Mouse (Mus musculus): ENCODE measurements around the gene Gm28551. TPM values are rescaled to one million over a fixed set of nuclear protein-coding genes. Genes with fewer than 3 reads are reported as not detected.
"Not testable (repeated sequence)": the region's sequence is repeated elsewhere in the genome, so short reads cannot be mapped to it uniquely, and the experiment has no call there.

Gm28551 gene
- total and polyA plus RNA-seq, 3 experiments, result 0.46 TPM; not detected in 2

DNA sequence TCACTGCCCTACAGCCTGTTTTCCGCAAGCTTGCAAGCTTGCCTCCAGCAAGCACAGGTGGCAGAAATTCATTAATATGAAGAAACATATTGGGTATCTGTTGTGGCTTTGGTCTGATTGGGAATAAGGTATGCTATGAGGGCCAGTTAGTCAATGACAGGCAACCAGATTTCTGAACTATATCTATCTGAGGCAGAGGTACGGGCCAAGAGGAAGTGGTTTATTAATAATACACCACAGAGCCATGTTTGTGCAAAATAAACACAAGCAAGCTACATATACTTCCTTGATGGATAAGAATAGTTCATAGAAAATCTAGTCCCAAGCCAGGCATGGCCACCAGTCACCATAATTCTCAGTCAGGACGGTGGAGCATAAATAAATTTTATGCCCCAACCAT lies 25.3 kb upstream of the Gm28551 start:
- H3K4me3 ChIP-seq (ENCODE audit: control insufficient read depth in 1 of 2, insufficient read depth in 1 of 2, low read depth in 2 of 2, low read length in 2 of 2), result no peak overlapping the region
- H3K9me3 ChIP-seq (replicated peaks; ENCODE audit: insufficient read depth, low read length), result no peaks in the 10 kb centered on the region
- TF ChIP-seq CHD2 (IDR thresholded peaks at IDR 0.05; ENCODE audit: low read length), result no peak
- no peak for TF ChIP-seq RAD21 (IDR thresholded peaks at IDR 0.05; ENCODE audit: low read depth, low read length)
- TF ChIP-seq SIN3A (IDR thresholded peaks at IDR 0.05; ENCODE audit: low read length), result no peak
- no peak for TF ChIP-seq TAL1 (IDR thresholded peaks at IDR 0.05; ENCODE audit: low read length)
- no peak for TF ChIP-seq USF1 (IDR thresholded peaks at IDR 0.05; ENCODE audit: low read depth, low read length)
- TF ChIP-seq POLR2AphosphoS2 (IDR thresholded peaks at IDR 0.05; ENCODE audit: low read length), result no peak
- TF ChIP-seq CHD1 (IDR thresholded peaks at IDR 0.05; ENCODE audit: low read depth, low read length), result no peak
- H3K9ac ChIP-seq (ENCODE audit: control insufficient read depth, low read depth, low read length, poor library complexity, severe bottlenecking), result no peak overlapping the region
- H3K36me3 ChIP-seq (ENCODE audit: control insufficient read depth in 1 of 2, insufficient read depth in 2 of 2, low read length in 2 of 2), result no peaks in the 10 kb centered on the region
- no peaks in the 10 kb centered on the region for H3K4me1 ChIP-seq (ENCODE audit: control insufficient read depth in 1 of 2, insufficient read depth in 2 of 2, low read length in 2 of 2)
- no peaks in the 10 kb centered on the region for H3K27me3 ChIP-seq (ENCODE audit: control insufficient read depth in 1 of 2, insufficient read depth in 2 of 2, low read length in 2 of 2)
- H3K27ac ChIP-seq (ENCODE audit: control insufficient read depth, low read depth, low read length), result no peak overlapping the region
- DNase-seq (ENCODE audit: low read depth, low spot score), result no peak
- H3K79me2 ChIP-seq (ENCODE audit: control insufficient read depth, insufficient read depth, low read length, poor library complexity), result no peaks in the 10 kb centered on the region

DNA sequence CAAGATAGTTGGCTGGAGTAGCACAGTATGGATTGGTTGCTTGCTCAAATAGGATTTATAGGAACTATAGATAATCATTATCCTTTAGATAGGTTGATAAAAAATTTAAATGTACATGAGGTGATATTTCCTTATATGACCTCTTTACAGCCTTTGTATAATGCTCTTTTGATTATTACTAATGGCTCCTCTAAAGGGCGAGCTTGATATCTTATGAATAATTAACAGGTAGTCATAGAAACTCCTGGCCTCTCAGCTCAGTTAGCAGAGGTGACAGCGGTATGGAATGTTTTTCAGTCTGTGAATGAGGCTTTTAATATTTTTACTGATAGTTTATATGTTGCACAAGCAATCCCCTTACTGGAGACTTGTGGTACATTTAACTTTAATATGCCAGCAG lies 23.5 kb upstream of the Gm28551 start:
- not testable (repeated sequence) for H3K27ac ChIP-seq (ENCODE audit: control insufficient read depth, low read depth, low read length); H3K79me2 ChIP-seq (ENCODE audit: control insufficient read depth, insufficient read depth, low read length, poor library complexity); H3K27me3 ChIP-seq (ENCODE audit: control insufficient read depth in 1 of 2, insufficient read depth in 2 of 2, low read length in 2 of 2); DNase-seq (ENCODE audit: low read depth, low spot score); H3K36me3 ChIP-seq (ENCODE audit: control insufficient read depth in 1 of 2, insufficient read depth in 2 of 2, low read length in 2 of 2); H3K4me3 ChIP-seq (ENCODE audit: control insufficient read depth in 1 of 2, insufficient read depth in 1 of 2, low read depth in 2 of 2, low read length in 2 of 2); H3K4me1 ChIP-seq (ENCODE audit: control insufficient read depth in 1 of 2, insufficient read depth in 2 of 2, low read length in 2 of 2); H3K9ac ChIP-seq (ENCODE audit: control insufficient read depth, low read depth, low read length, poor library complexity, severe bottlenecking); H3K9me3 ChIP-seq (replicated peaks; ENCODE audit: insufficient read depth, low read length)

DNA sequence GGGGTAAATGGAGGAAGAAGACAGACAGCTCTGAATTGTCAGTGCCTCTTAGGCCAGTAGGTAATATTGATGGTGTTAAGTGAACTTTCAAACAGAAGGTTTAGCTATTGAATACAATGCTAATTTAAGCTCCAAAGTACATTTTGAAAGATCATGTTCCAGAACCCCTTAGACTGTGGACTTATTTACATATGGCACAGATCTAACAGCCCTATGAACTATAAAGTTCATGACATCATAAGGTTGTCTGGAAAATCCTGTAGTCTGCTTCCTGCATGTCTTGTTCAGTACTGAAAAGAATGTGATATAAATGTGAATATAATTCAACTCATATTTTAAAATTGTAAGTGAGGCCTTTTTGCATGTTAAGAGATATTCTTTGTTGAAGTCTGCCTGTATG lies 6.5 kb upstream of the Gm28551 start:
- Histone ChIP-seq H3K4me1 (ENCODE audit: control insufficient read depth in 1 of 2, insufficient read depth in 2 of 2, low read length in 2 of 2) (no peaks in the 10 kb centered on the region), H3K4me3 (ENCODE audit: control insufficient read depth in 1 of 2, insufficient read depth in 1 of 2, low read depth in 2 of 2, low read length in 2 of 2) (no peak overlapping the region), H3K9ac (ENCODE audit: control insufficient read depth, low read depth, low read length, poor library complexity, severe bottlenecking) (no peak overlapping the region), H3K79me2 (ENCODE audit: control insufficient read depth, insufficient read depth, low read length, poor library complexity) (no peaks in the 10 kb centered on the region), H3K9me3 (replicated peaks; ENCODE audit: insufficient read depth, low read length) (no peaks in the 10 kb centered on the region), H3K27me3 (ENCODE audit: control insufficient read depth in 1 of 2, insufficient read depth in 2 of 2, low read length in 2 of 2) (peaks cover 4 to 6% of the 10 kb centered on the region in 2 experiments), H3K27ac (ENCODE audit: control insufficient read depth, low read depth, low read length) (no peak overlapping the region), H3K36me3 (ENCODE audit: control insufficient read depth in 1 of 2, insufficient read depth in 2 of 2, low read length in 2 of 2) (no peaks in the 10 kb centered on the region)
- DNase-seq (ENCODE audit: low read depth, low spot score), result no peak
- TF ChIP-seq ZC3H11A (IDR thresholded peaks at IDR 0.05; ENCODE audit: low read depth, low read length), result no peak
- no peak for TF ChIP-seq USF1 (IDR thresholded peaks at IDR 0.05; ENCODE audit: low read depth, low read length)
- TF ChIP-seq RCOR1 (IDR thresholded peaks at IDR 0.05; ENCODE audit: low read depth, low read length), result no peak

DNA sequence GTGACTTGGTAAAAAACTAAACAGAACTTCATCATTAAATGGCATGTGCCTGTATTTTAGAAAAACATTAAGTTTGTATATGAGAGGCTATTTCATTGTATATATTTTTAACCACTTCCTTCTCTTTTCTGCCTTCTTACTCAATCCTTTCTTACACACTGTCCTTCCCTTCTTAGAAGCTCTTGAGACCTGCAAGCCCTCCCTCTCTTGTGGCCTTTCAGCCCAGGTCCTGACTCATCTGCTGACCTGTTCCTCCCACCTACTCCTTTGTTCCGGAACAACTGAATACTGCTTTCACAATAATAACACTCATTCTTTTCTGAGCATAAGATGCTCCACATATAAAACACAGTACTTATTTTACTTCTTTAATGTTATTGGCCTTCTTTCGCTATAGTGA lies 11.4 kb downstream of the Gm28551 start:
- Histone ChIP-seq H3K9ac (ENCODE audit: control insufficient read depth, low read depth, low read length, poor library complexity, severe bottlenecking) (no peak overlapping the region), H3K79me2 (ENCODE audit: control insufficient read depth, insufficient read depth, low read length, poor library complexity) (no peaks in the 10 kb centered on the region), H3K27me3 (ENCODE audit: control insufficient read depth in 1 of 2, insufficient read depth in 2 of 2, low read length in 2 of 2) (no peaks in the 10 kb centered on the region), H3K9me3 (replicated peaks; ENCODE audit: insufficient read depth, low read length) (no peaks in the 10 kb centered on the region), H3K4me3 (ENCODE audit: control insufficient read depth in 1 of 2, insufficient read depth in 1 of 2, low read depth in 2 of 2, low read length in 2 of 2) (no peak overlapping the region), H3K27ac (ENCODE audit: control insufficient read depth, low read depth, low read length) (no peak overlapping the region), H3K4me1 (ENCODE audit: control insufficient read depth in 1 of 2, insufficient read depth in 2 of 2, low read length in 2 of 2) (no peaks in the 10 kb centered on the region; a peak in 1 of 4 replicates), H3K36me3 (ENCODE audit: control insufficient read depth in 1 of 2, insufficient read depth in 2 of 2, low read length in 2 of 2) (no peaks in the 10 kb centered on the region; a peak in 1 of 4 replicates)
- TF ChIP-seq ETS1 (IDR thresholded peaks at IDR 0.05; ENCODE audit: low read depth, low read length) (no peak), TAL1 (IDR thresholded peaks at IDR 0.05; ENCODE audit: low read length) (no peak), USF2 (IDR thresholded peaks at IDR 0.05; ENCODE audit: borderline replicate concordance in 1 of 2, insufficient read depth in 1 of 2, low read depth in 1 of 2, low read length in 2 of 2) (no peak), MAX (IDR thresholded peaks at IDR 0.05; ENCODE audit: low read length) (no peak), MXI1 (IDR thresholded peaks at IDR 0.05; ENCODE audit: low read depth, low read length) (no peak), EP300 (IDR thresholded peaks at IDR 0.05; ENCODE audit: low read depth in 1 of 2, low read length in 2 of 2) (no peak), POLR2AphosphoS2 (IDR thresholded peaks at IDR 0.05; ENCODE audit: low read length) (no peak), SIN3A (IDR thresholded peaks at IDR 0.05; ENCODE audit: low read length) (no peak), BHLHE40 (IDR thresholded peaks at IDR 0.05; ENCODE audit: borderline replicate concordance, low read depth, low read length) (no peak), MEF2A (IDR thresholded peaks at IDR 0.05; ENCODE audit: extremely low read depth, insufficient replicate concordance, low read depth, low read length, poor library complexity, severe bottlenecking) (no peak), KAT2A (conservative IDR thresholded peaks at IDR 0.05; ENCODE audit: low read depth, low read length) (no peak), RAD21 (IDR thresholded peaks at IDR 0.05; ENCODE audit: low read depth, low read length) (no peak), USF1 (IDR thresholded peaks at IDR 0.05; ENCODE audit: low read depth, low read length) (no peak)
- no peak for DNase-seq (ENCODE audit: low read depth, low spot score)

All from MEL (cell line).